Mouse (Mus musculus): ENCODE results near the gene Kif14. TPM values are rescaled to one million over a fixed set of nuclear protein-coding genes. Genes with fewer than 3 reads are reported as not detected.

Kif14 gene
- polyA plus RNA-seq, 1 experiment from 2014 or later: 0.99 TPM

Other genes starting within 250 kb of the Kif14 start
- gene Inava, start 232.1 kb upstream of the Kif14 start, polyA plus RNA-seq (2014; fragmentation: Nextera tagmentation; extraction: Ambion mirVana): 2.3 and 2.6 TPM in 2 replicates
- 0.67 and 0.70 TPM in 2 replicates for gene Gpr25, start 205.5 kb upstream of the Kif14 start, polyA plus RNA-seq (2014; fragmentation: Nextera tagmentation; extraction: Ambion mirVana)
- gene Camsap2, start 120.2 kb upstream of the Kif14 start, polyA plus RNA-seq (2014; fragmentation: Nextera tagmentation; extraction: Ambion mirVana): 64.6 and 65.6 TPM in 2 replicates
- gene Ddx59, start 51.1 kb upstream of the Kif14 start, polyA plus RNA-seq (2014; fragmentation: Nextera tagmentation; extraction: Ambion mirVana): 17.1 and 18.1 TPM in 2 replicates
- gene Zfp281, start 158.6 kb downstream of the Kif14 start, polyA plus RNA-seq (2014; fragmentation: Nextera tagmentation; extraction: Ambion mirVana): 22.7 and 26.4 TPM in 2 replicates

Measured in neural tube, embryonic 14.5 days (tissue).